24 mouse cellular contexts compared by ENCODE assay signal in the genomic region with DNA sequence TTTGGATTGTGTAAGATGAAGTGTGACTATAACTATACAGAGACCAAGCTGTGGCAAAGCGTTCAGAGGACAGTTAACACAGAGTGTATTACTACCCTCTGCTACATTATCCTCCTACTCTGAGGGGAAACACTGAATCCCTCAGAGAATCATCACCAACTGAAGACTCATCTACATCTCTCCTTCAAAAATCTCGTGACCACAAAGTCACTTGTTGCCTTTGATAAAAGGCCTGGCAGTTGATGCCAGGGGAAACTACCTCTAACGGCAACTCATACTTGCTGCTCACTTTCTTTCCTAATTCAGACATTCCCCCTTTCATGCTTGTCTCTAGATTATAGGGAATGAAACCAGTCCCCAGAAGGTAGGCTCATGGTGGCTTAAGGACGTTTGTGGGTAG.
DNase-seq lines count a peak whose midpoint lies in the region; ATAC-seq and TF ChIP-seq lines count a peak whose summit lies in the region.
"Had no signal": no experiment of that assay in that cellular context is flagged by ENCODE, and none has a peak within 500 bp of the region (broad histone marks: within the 10 kb centered on the region; RNA-seq: fewer than 3 reads in every experiment).

No protein-coding gene starts in this region.

- TF ChIP-seq EP300 in MEL (IDR thresholded peaks at IDR 0.05; ENCODE audit: low read depth in 1 of 2, low read length in 2 of 2), result peak; percentile 93 to 96

- H3K27me3 ChIP-seq in neural tube, embryonic 15.5 days (replicated peaks), result no peaks in the 10 kb centered on the region
- no peaks in the 10 kb centered on the region for H3K27me3 ChIP-seq in MEL (ENCODE audit: control insufficient read depth in 1 of 2, insufficient read depth in 2 of 2, low read length in 2 of 2)
- H3K27me3 ChIP-seq in kidney, embryonic 15.5 days, result no peaks in the 10 kb centered on the region
- H3K27me3 ChIP-seq: forebrain, embryonic 13.5 days; lung, embryonic 15.5 days; midbrain, embryonic 13.5 days had no signal

- peak; percentile 0 for DNase-seq in neural tube, embryonic 10.5 days (ENCODE audit: extremely low spot score, low spot score)
- DNase-seq in MEL (ENCODE audit: low read depth, low spot score), result peak; percentile 71
- peak; percentile 19 for DNase-seq in induced T-regulatory cell, adult 2 months (ENCODE audit: low read depth)
- DNase-seq in embryo, embryonic 11 days, result no peak
- no peak for DNase-seq in heart, postnatal 4 days
- DNase-seq: adrenal gland, postnatal 10 days; cerebellum, adult 11 months; cerebellum, adult 9-11 months; gastrocnemius, postnatal 10 days; heart, postnatal 14 days; kidney, adult 9 months; kidney, postnatal 14 days; lung, postnatal 36 days; spleen, adult 18-20 months; thymus, adult 2 months; thymus, postnatal 36 days had no signal

- no peak for TF ChIP-seq CTCF in MEL (IDR thresholded peaks at IDR 0.05 in 2 of 3, conservative IDR thresholded peaks at IDR 0.05 in 1 of 3; ENCODE audit: control insufficient read depth in 1 of 3, insufficient read depth in 1 of 3, low read depth in 2 of 3, low read length in 3 of 3, poor library complexity in 1 of 3, severe bottlenecking in 1 of 3)

- H3K79me2 ChIP-seq in MEL (ENCODE audit: control insufficient read depth, insufficient read depth, low read length, poor library complexity), result no peaks in the 10 kb centered on the region

- H3K9ac ChIP-seq in neural tube, embryonic 15.5 days (replicated peaks), result no peak overlapping the region
- H3K9ac ChIP-seq in MEL (ENCODE audit: control insufficient read depth, low read depth, low read length, poor library complexity, severe bottlenecking), result no peak overlapping the region
- H3K9ac ChIP-seq in kidney, embryonic 15.5 days, result no peak overlapping the region
- H3K9ac ChIP-seq: forebrain, embryonic 13.5 days; lung, embryonic 15.5 days; midbrain, embryonic 13.5 days had no signal

- TF ChIP-seq POLR2A in MEL (IDR thresholded peaks at IDR 0.05; ENCODE audit: control insufficient read depth in 1 of 2, insufficient read depth in 1 of 2, low read depth in 1 of 2, low read length in 2 of 2, poor library complexity in 1 of 2), result no peak

- no peak overlapping the region for H3K27ac ChIP-seq in neural tube, embryonic 15.5 days (replicated peaks)
- H3K27ac ChIP-seq in MEL (ENCODE audit: control insufficient read depth, low read depth, low read length), result peak overlapping the region; percentile 56
- no peak overlapping the region for H3K27ac ChIP-seq in kidney, embryonic 15.5 days
- H3K27ac ChIP-seq: forebrain, embryonic 13.5 days; hindbrain, postnatal 0 days; lung, embryonic 15.5 days; midbrain, embryonic 13.5 days had no signal

- peaks cover 3% of the 10 kb centered on the region; the same call in 1 of the 2 replicates for H3K4me1 ChIP-seq in neural tube, embryonic 15.5 days
- peaks cover 21 to 27% of the 10 kb centered on the region in 2 experiments for H3K4me1 ChIP-seq in MEL (ENCODE audit: control insufficient read depth in 1 of 2, insufficient read depth in 2 of 2, low read length in 2 of 2)
- H3K4me1 ChIP-seq in kidney, embryonic 15.5 days, result peaks cover 5% of the 10 kb centered on the region; the same call in 1 of the 2 replicates
- H3K4me1 ChIP-seq: forebrain, embryonic 13.5 days; lung, embryonic 15.5 days had no signal

- WGBS in neural tube, embryonic 15.5 days, result 80% methylated on average over 4 of the region's 4 CpGs
- WGBS in kidney, embryonic 15.5 days, result 77% methylated on average over 4 of the region's 4 CpGs

- H3K9me3 ChIP-seq in neural tube, embryonic 15.5 days (replicated peaks), result no peaks in the 10 kb centered on the region
- no peaks in the 10 kb centered on the region for H3K9me3 ChIP-seq in MEL (replicated peaks; ENCODE audit: insufficient read depth, low read length)
- no peaks in the 10 kb centered on the region for H3K9me3 ChIP-seq in kidney, embryonic 15.5 days (replicated peaks)
- H3K9me3 ChIP-seq: forebrain, embryonic 13.5 days; lung, embryonic 15.5 days; megakaryocyte, embryonic 14.5 days; midbrain, embryonic 13.5 days had no signal

- ATAC-seq in neural tube, embryonic 15.5 days (ENCODE audit: low FRiP score), result no peak
- ATAC-seq in kidney, embryonic 15.5 days (replicated peaks; ENCODE audit: low FRiP score), result no peak
- ATAC-seq: forebrain, embryonic 13.5 days; hindbrain, postnatal 0 days; intestine, postnatal 0 days; midbrain, embryonic 13.5 days had no signal

- H3K4me2 ChIP-seq in neural tube, embryonic 15.5 days, result no peak overlapping the region
- no peak overlapping the region for H3K4me2 ChIP-seq in kidney, embryonic 15.5 days
- H3K4me2 ChIP-seq: forebrain, embryonic 13.5 days; lung, embryonic 15.5 days; midbrain, embryonic 13.5 days had no signal

- no peaks in the 10 kb centered on the region for H3K36me3 ChIP-seq in neural tube, embryonic 15.5 days
- peaks cover 0 to 35% of the 10 kb centered on the region in 2 experiments; a peak in 2 of 4 replicates for H3K36me3 ChIP-seq in MEL (ENCODE audit: control insufficient read depth in 1 of 2, insufficient read depth in 2 of 2, low read length in 2 of 2)
- no peaks in the 10 kb centered on the region for H3K36me3 ChIP-seq in kidney, embryonic 15.5 days
- H3K36me3 ChIP-seq: lung, embryonic 15.5 days; midbrain, embryonic 13.5 days had no signal

- H3K4me3 ChIP-seq in neural tube, embryonic 15.5 days (replicated peaks), result no peak overlapping the region
- peak overlapping the region in 1 of 2 experiments; percentile 25; a peak in 2 of 4 replicates for H3K4me3 ChIP-seq in MEL (ENCODE audit: control insufficient read depth in 1 of 2, insufficient read depth in 1 of 2, low read depth in 2 of 2, low read length in 2 of 2)
- H3K4me3 ChIP-seq in kidney, embryonic 15.5 days (replicated peaks), result no peak overlapping the region
- H3K4me3 ChIP-seq: forebrain, embryonic 13.5 days; lung, embryonic 15.5 days; megakaryocyte, embryonic 14.5 days; midbrain, embryonic 13.5 days had no signal

- TF ChIP-seq RAD21 in MEL (IDR thresholded peaks at IDR 0.05; ENCODE audit: low read depth, low read length), result no peak

TF ChIP-seq in MEL, 35 proteins besides CTCF, POLR2A, EP300 and RAD21:
- TF ChIP-seq MYC (IDR thresholded peaks at IDR 0.05; ENCODE audit: low read depth, low read length) (no peak), MEF2A (IDR thresholded peaks at IDR 0.05; ENCODE audit: extremely low read depth, insufficient replicate concordance, low read depth, low read length, poor library complexity, severe bottlenecking) (no peak), MXI1 (IDR thresholded peaks at IDR 0.05; ENCODE audit: low read depth, low read length) (no peak), NELFE (IDR thresholded peaks at IDR 0.05; ENCODE audit: low read depth, low read length) (no peak), TAL1 (IDR thresholded peaks at IDR 0.05; ENCODE audit: low read length) (peak; percentile 32), MAX (IDR thresholded peaks at IDR 0.05; ENCODE audit: low read length) (no peak), GABPA (IDR thresholded peaks at IDR 0.05; ENCODE audit: low read depth, low read length) (no peak), GATA1 (IDR thresholded peaks at IDR 0.05; ENCODE audit: low read depth, low read length) (peak; percentile 69), SMC3 (IDR thresholded peaks at IDR 0.05; ENCODE audit: low read depth, low read length) (no peak), MAFK (IDR thresholded peaks at IDR 0.05; ENCODE audit: borderline replicate concordance, low read depth, low read length) (no peak), BHLHE40 (IDR thresholded peaks at IDR 0.05; ENCODE audit: borderline replicate concordance, low read depth, low read length) (peak; percentile 92), UBTF (IDR thresholded peaks at IDR 0.05; ENCODE audit: borderline replicate concordance, insufficient read depth, low read depth, low read length) (no peak), NRF1 (IDR thresholded peaks at IDR 0.05; ENCODE audit: insufficient read depth, low read depth, low read length, poor library complexity, severe bottlenecking) (no peak), TBP (IDR thresholded peaks at IDR 0.05; ENCODE audit: low read depth, low read length) (no peak), SIN3A (IDR thresholded peaks at IDR 0.05; ENCODE audit: low read length) (no peak; the same call in 1 of the 2 replicates), MYB (IDR thresholded peaks at IDR 0.05; ENCODE audit: low read depth, low read length) (peak; percentile 97), E2F4 (IDR thresholded peaks at IDR 0.05; ENCODE audit: borderline replicate concordance, low read depth, low read length) (no peak), KAT2A (conservative IDR thresholded peaks at IDR 0.05; ENCODE audit: low read depth, low read length) (no peak), JUND (IDR thresholded peaks at IDR 0.05; ENCODE audit: low read depth, low read length) (no peak), ZKSCAN1 (IDR thresholded peaks at IDR 0.05; ENCODE audit: low read depth, low read length) (no peak), TCF12 (IDR thresholded peaks at IDR 0.05; ENCODE audit: low read depth, low read length) (peak; percentile 83), ZC3H11A (IDR thresholded peaks at IDR 0.05; ENCODE audit: low read depth, low read length) (no peak), POLR2AphosphoS2 (IDR thresholded peaks at IDR 0.05; ENCODE audit: low read length) (no peak), RCOR1 (IDR thresholded peaks at IDR 0.05; ENCODE audit: low read depth, low read length) (peak; percentile 94), ETS1 (IDR thresholded peaks at IDR 0.05; ENCODE audit: low read depth, low read length) (peak; percentile 54; the same call in 1 of the 2 replicates)

Comparison
In these comparisons a context has a peak if more than half of its experiments do, and no peak if none do; other contexts are left out.
1. DNase-seq: peak in neural tube, embryonic 10.5 days (single experiment), MEL (single experiment) and induced T-regulatory cell, adult 2 months (single experiment); none in embryo, embryonic 11 days (single experiment) and heart, postnatal 4 days (single experiment).